ENCODE assay signal across 19 mouse cellular contexts in the genomic region with DNA sequence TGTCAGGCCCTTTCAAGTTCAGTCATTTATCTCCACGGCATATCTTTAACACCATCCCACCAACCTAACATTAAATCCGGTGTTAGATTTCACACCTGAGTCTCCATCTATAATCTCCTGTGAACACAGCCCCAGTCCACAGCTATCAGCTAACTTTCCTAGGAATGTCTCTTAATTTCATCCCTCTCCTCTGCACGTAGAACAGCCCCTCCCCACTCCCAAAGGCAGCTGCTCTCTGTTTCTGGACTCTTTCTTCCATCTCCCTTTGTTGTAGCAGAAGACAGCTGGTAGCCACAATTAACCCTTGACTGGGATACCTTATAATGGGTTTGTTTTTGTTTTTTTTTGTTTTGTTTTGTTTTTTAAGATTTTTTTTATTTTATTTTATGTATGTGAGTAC. TPM values are rescaled to one million over a fixed set of nuclear protein-coding genes. Genes with fewer than 3 reads are reported as not detected.
DNase-seq lines count a peak whose midpoint lies in the region; ATAC-seq and TF ChIP-seq lines count a peak whose summit lies in the region.
"Had no signal": no experiment of that assay in that cellular context is flagged by ENCODE, and none has a peak within 500 bp of the region (broad histone marks: within the 10 kb centered on the region; RNA-seq: fewer than 3 reads in every experiment).

No protein-coding gene starts in this region.

- no peaks in the 10 kb centered on the region for H3K36me3 ChIP-seq in embryonic facial prominence, embryonic 11.5 days (replicated peaks; ENCODE audit: control insufficient read depth, insufficient read depth, low read depth, low read length)
- H3K36me3 ChIP-seq in embryonic facial prominence, embryonic 10.5 days (replicated peaks) = peaks cover 43% of the 10 kb centered on the region
- no peaks in the 10 kb centered on the region; the same call in 1 of the 2 replicates for H3K36me3 ChIP-seq in kidney, embryonic 15.5 days
- H3K36me3 ChIP-seq in hindbrain, embryonic 15.5 days = no peaks in the 10 kb centered on the region
- no peaks in the 10 kb centered on the region for H3K36me3 ChIP-seq in lung, postnatal 0 days (ENCODE audit: insufficient read depth, low read length)
- H3K36me3 ChIP-seq: heart, embryonic 12.5 days had no signal

- H3K9ac ChIP-seq in embryonic facial prominence, embryonic 11.5 days (replicated peaks; ENCODE audit: low read length) = no peak overlapping the region
- no peak overlapping the region for H3K9ac ChIP-seq in kidney, embryonic 15.5 days
- H3K9ac ChIP-seq in hindbrain, embryonic 15.5 days = no peak overlapping the region
- no peak overlapping the region for H3K9ac ChIP-seq in lung, postnatal 0 days (replicated peaks; ENCODE audit: low read depth)
- H3K9ac ChIP-seq: heart, embryonic 12.5 days had no signal

- 62% methylated on average over 3 of the region's 3 CpGs for WGBS in embryonic facial prominence, embryonic 11.5 days
- WGBS in embryonic facial prominence, embryonic 10.5 days = 51% methylated on average over 3 of the region's 3 CpGs
- 26% methylated on average over 3 of the region's 3 CpGs for whole genome bisulfite sequencing in kidney, embryonic 15.5 days
- WGBS in hindbrain, embryonic 15.5 days = 35% methylated on average over 3 of the region's 3 CpGs
- WGBS in lung, postnatal 0 days = 47% methylated on average over 3 of the region's 3 CpGs

- TF ChIP-seq EP300 in lung, postnatal 0 days (IDR thresholded peaks at IDR 0.05) = no peak

- DNase-seq in embryonic facial prominence, embryonic 11.5 days (ENCODE audit: low spot score) = no peak
- DNase-seq in embryonic facial prominence, embryonic 10.5 days (ENCODE audit: low spot score) = no peak
- no peak for DNase-seq in kidney, postnatal 14 days
- DNase-seq in ZHBTc4 (ENCODE audit: low read depth, low spot score) = peak; percentile 9
- DNase-seq in lung, postnatal 0 days (ENCODE audit: low spot score) = no peak
- DNase-seq in urinary bladder, adult 18-20 months (ENCODE audit: low spot score in 2 of 2) = no peak
- DNase-seq: cerebellum, adult 11 months; cerebellum, postnatal 36 days; heart, postnatal 36 days; kidney, adult 18-20 months; kidney, postnatal 4 days; liver; lung, adult 18-20 months; lung, postnatal 36 days; thymus, postnatal 14 days had no signal

- no peak for TF ChIP-seq CTCF in lung, postnatal 0 days (IDR thresholded peaks at IDR 0.05)

- H3K27ac ChIP-seq in embryonic facial prominence, embryonic 11.5 days (replicated peaks; ENCODE audit: low read depth, low read length) = no peak overlapping the region
- H3K27ac ChIP-seq in embryonic facial prominence, embryonic 10.5 days (replicated peaks) = no peak overlapping the region
- no peak overlapping the region for H3K27ac ChIP-seq in kidney, embryonic 15.5 days
- no peak overlapping the region for H3K27ac ChIP-seq in hindbrain, embryonic 15.5 days (replicated peaks)
- no peak overlapping the region for H3K27ac ChIP-seq in lung, postnatal 0 days (ENCODE audit: low read length)
- H3K27ac ChIP-seq: stomach, postnatal 0 days had no signal

- H3K4me3 ChIP-seq in embryonic facial prominence, embryonic 11.5 days (ENCODE audit: low read depth, low read length) = no peak overlapping the region
- no peak overlapping the region for H3K4me3 ChIP-seq in embryonic facial prominence, embryonic 10.5 days
- no peak overlapping the region for H3K4me3 ChIP-seq in kidney, embryonic 15.5 days (replicated peaks)
- no peak overlapping the region for H3K4me3 ChIP-seq in hindbrain, embryonic 15.5 days
- no peak overlapping the region for H3K4me3 ChIP-seq in lung, postnatal 0 days (ENCODE audit: low read depth, low read length)
- H3K4me3 ChIP-seq: heart, embryonic 12.5 days had no signal

- no peaks in the 10 kb centered on the region for H3K27me3 ChIP-seq in embryonic facial prominence, embryonic 11.5 days (ENCODE audit: control insufficient read depth, insufficient read depth, low read length)
- no peaks in the 10 kb centered on the region for H3K27me3 ChIP-seq in embryonic facial prominence, embryonic 10.5 days (replicated peaks; ENCODE audit: low read depth, poor library complexity, severe bottlenecking)
- no peaks in the 10 kb centered on the region for H3K27me3 ChIP-seq in kidney, embryonic 15.5 days
- H3K27me3 ChIP-seq in hindbrain, embryonic 15.5 days = no peaks in the 10 kb centered on the region
- H3K27me3 ChIP-seq in lung, postnatal 0 days (replicated peaks; ENCODE audit: insufficient read depth, low read length) = no peaks in the 10 kb centered on the region
- H3K27me3 ChIP-seq: heart, embryonic 12.5 days had no signal

- H3K9me3 ChIP-seq in embryonic facial prominence, embryonic 11.5 days (replicated peaks; ENCODE audit: control insufficient read depth, low read length) = no peaks in the 10 kb centered on the region
- H3K9me3 ChIP-seq in embryonic facial prominence, embryonic 10.5 days = no peaks in the 10 kb centered on the region
- no peaks in the 10 kb centered on the region for H3K9me3 ChIP-seq in kidney, embryonic 15.5 days (replicated peaks)
- no peaks in the 10 kb centered on the region for H3K9me3 ChIP-seq in hindbrain, embryonic 15.5 days
- H3K9me3 ChIP-seq in lung, postnatal 0 days (ENCODE audit: low read length) = no peaks in the 10 kb centered on the region
- H3K9me3 ChIP-seq: heart, embryonic 12.5 days had no signal

- no peak overlapping the region for H3K4me2 ChIP-seq in embryonic facial prominence, embryonic 11.5 days (ENCODE audit: low read depth, low read length)
- H3K4me2 ChIP-seq in kidney, embryonic 15.5 days = no peak overlapping the region
- no peak overlapping the region for H3K4me2 ChIP-seq in hindbrain, embryonic 15.5 days
- no peak overlapping the region for H3K4me2 ChIP-seq in lung, postnatal 0 days (replicated peaks; ENCODE audit: low read depth, low read length)
- H3K4me2 ChIP-seq: heart, embryonic 12.5 days had no signal

- H3K4me1 ChIP-seq in embryonic facial prominence, embryonic 11.5 days (ENCODE audit: control insufficient read depth, insufficient read depth, low read length) = no peaks in the 10 kb centered on the region
- peaks cover 40% of the 10 kb centered on the region for H3K4me1 ChIP-seq in embryonic facial prominence, embryonic 10.5 days
- peaks cover 45% of the 10 kb centered on the region for H3K4me1 ChIP-seq in kidney, embryonic 15.5 days
- peaks cover 23% of the 10 kb centered on the region for H3K4me1 ChIP-seq in hindbrain, embryonic 15.5 days (replicated peaks)
- peaks cover 18% of the 10 kb centered on the region; the same call in 1 of the 2 replicates for H3K4me1 ChIP-seq in lung, postnatal 0 days (ENCODE audit: insufficient read depth, low read depth, low read length)

- ATAC-seq in embryonic facial prominence, embryonic 11.5 days (replicated peaks; ENCODE audit: insufficient number of reproducible peaks, low FRiP score, low TSS enrichment, low read depth) = peak; percentile 80; the same call in 1 of the 2 replicates
- 0 out of 2 replicates have a peak, but pooled peaks have one; percentile 37 for ATAC-seq in kidney, embryonic 15.5 days (replicated peaks; ENCODE audit: low FRiP score)
- ATAC-seq in hindbrain, embryonic 15.5 days (ENCODE audit: low FRiP score, low read depth) = 0 out of 2 replicates have a peak, but pooled peaks have one; percentile 2
- no peak for ATAC-seq in lung, postnatal 0 days

RNA-seq across cellular contexts. Expression of gene Adgra3, which starts 8.8 kb away (rescaled TPM):
- polyA plus RNA-seq in embryonic facial prominence, embryonic 11.5 days (2014; fragmentation: Nextera tagmentation; extraction: Ambion mirVana) = 45.6 and 47.4 TPM in 2 replicates
- polyA plus RNA-seq in embryonic facial prominence, embryonic 10.5 days (2016; fragmentation: Nextera tagmentation; extraction: Ambion mirVana) = 42.8 and 45.7 TPM in 2 replicates
- 39.3 and 40.1 TPM in 2 replicates for polyA plus RNA-seq in kidney, embryonic 15.5 days (2015; fragmentation: Nextera tagmentation; extraction: Ambion mirVana)
- polyA plus RNA-seq in hindbrain, embryonic 15.5 days (2015; fragmentation: Nextera tagmentation; extraction: Ambion mirVana) = 16.1 TPM in 2 replicates
- polyA plus RNA-seq in lung, postnatal 0 days (2015; fragmentation: Nextera tagmentation; extraction: Ambion mirVana) = 12.2 and 14.2 TPM in 2 replicates
